Mouse (Mus musculus): ENCODE results near the gene Lrig1.

Lrig1 gene

DNA sequence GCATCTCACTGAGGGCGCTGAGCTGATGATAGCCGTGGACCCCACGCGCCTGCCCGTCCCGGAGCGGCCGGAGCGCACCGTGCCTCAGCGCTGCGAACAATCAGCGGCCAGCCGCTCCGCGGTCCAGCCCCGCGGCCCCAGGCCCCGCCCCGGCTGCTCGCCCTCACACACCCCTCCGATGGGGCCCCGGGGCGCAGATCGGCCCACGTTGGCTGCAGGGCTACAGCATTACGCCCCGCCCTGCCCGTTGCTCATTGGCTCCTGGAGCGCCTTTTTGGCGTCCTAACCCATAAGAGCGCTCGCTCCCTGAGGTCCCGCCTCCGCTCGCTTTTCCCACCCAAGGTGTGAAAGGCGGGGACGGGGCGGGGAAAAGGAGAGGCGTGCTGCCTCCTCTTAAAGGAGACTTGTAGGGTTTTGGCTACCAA lies at the start of gene Lrig1:
Lrig1 (minus strand) TSS at position 92 of the 425 bp plus-strand sequence.
- DNase-seq (ENCODE audit: extremely low read depth, insufficient read length, low spot score) = peak; percentile 98

- no peak for DNase-seq (ENCODE audit: extremely low read depth, insufficient read length, low spot score)
These were observed 49.7 kb upstream of the Lrig1 start for GRCm38 (mm10) chr6:94749626-94750025.

DNA sequence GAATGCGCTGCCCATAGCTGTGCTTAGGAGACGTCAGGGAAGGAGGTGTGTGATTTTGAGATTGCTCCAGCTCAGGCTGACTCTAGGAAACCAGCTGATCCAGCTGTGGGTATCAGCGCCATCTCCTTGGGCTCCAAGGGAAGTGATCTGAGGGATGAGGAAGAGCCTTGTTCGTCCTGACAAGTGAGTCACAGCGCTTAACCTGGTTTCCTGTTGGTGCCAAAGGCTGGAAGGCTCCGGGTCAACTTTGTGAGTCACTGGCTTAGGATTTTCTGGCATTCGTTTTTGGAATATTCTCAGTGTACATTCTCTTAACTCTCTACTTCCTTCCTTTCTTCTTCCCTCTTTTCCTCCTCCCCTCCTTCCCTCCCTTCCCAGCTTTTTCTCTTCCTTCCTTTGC lies 48.4 kb upstream of the Lrig1 start:
- peak; percentile 61 for DNase-seq (ENCODE audit: extremely low read depth, insufficient read length, low spot score)

DNA sequence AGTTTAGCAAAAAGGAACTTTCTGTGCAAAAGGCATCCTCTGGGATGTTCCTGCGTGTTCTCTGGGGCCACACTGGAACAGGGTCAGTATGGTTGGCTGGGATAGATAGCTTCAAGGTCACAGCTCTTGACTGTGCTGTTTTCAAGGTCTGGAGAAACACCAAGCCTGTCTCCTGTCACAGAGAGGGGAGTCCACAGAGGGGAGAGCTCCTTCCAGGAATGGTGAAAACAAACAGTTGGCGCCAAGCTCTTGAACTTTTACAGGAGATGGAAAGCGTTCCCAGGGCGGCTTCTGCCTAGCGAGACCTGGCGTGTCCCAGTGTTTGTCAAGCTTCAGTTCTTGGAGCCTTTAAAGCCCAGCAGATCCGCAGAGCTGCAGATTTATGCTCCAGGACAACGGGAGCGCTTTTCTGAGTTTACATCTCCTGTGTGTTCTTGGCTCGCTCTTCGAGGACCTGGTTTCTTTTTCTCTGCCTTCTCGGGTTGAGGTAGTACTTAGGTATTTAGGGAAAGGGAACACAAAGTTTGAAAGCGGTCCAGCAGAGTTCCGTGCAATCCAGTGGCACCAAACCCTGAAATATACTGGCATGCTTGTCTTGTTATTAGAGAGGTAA lies 40.3 kb upstream of the Lrig1 start:
- DNase-seq (ENCODE audit: extremely low read depth, insufficient read length, low spot score) = no peak

- DNase-seq (ENCODE audit: extremely low read depth, insufficient read length, low spot score) = no peak
These were observed 38.7 kb upstream of the Lrig1 start for GRCm38 (mm10) chr6:94738647-94739046.

DNA sequence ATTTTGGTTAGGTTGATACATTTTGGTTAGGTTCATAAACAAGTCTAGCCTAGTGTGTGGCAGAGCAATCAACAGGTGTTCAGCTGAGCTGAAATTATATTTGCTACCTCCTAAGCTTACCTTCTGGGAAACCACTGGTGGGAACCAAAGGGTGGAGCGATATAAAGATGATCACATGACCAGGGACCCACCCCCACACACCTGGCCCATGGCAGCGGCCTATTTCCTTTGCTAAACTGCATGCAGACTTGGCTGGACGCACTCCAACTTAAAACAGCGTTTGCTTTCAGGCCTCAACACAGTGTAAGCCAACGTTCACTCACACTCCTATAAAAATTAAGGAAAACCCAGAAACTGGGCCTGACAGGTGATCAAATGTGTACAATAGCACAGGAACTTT lies 33.9 kb upstream of the Lrig1 start:
- no peak for DNase-seq (ENCODE audit: extremely low read depth, insufficient read length, low spot score)

- DNase-seq (ENCODE audit: extremely low read depth, insufficient read length, low spot score) = no peak
These were observed 29.9 kb upstream of the Lrig1 start for GRCm38 (mm10) chr6:94729847-94730246.

- no peak for DNase-seq (ENCODE audit: extremely low read depth, insufficient read length, low spot score)
These were observed 29.2 kb upstream of the Lrig1 start for GRCm38 (mm10) chr6:94729132-94729531.

DNA sequence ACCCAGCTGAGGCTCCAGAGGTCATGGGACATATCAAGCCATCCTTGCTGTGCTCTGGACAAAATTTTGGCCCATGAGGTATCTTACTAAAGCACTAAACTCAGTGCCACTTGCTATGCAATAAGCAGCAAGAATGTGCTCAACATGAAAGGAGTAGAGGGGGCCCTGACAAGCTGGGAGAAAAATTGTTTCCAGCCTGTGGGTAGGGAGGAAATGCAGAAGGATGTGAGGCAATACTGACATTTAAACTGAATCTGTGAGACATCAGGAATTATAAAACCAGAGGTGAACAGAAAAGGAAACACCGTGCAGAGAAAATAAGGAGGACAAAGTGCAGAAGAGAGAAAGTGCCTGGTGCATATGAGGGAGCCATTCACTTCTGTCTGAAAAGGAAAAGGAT lies 24.7 kb upstream of the Lrig1 start:
- DNase-seq (ENCODE audit: extremely low read depth, insufficient read length, low spot score) = no peak

DNA sequence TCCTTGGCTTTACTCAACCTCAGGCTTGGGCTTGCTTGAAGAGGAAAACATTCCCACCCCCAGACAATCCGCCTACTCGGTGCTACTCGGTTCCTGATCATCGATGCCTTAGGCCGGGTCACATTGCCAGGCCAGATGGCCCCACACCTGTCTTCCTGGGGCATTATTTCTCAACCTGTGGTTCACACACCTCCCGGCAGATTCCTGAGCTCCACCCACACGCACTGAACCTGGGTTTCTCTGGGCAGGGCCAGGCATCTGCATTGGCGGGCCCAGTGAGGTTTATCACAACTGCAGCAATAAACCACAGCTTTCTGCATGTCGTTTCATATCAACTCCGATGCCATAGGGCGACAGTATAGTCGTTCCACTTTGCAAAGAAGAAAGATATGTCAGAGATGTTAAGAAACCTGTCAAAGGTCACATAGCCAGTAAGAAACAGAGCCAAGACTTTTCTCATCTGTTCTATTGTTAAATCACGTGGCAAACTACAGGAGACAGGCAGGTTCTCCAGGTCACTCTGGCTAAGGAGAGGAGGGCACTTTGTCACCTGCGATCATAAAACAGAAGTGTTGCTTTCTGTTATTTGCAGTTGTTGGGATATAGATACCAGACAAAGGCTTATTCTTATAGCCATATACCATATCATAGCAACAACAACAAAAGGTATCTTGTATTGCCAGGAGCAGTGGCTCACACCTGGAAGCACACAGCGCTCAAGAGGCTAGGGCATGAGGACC lies 18.8 kb upstream of the Lrig1 start:
- DNase-seq (ENCODE audit: extremely low read depth, insufficient read length, low spot score) = no peak

DNA sequence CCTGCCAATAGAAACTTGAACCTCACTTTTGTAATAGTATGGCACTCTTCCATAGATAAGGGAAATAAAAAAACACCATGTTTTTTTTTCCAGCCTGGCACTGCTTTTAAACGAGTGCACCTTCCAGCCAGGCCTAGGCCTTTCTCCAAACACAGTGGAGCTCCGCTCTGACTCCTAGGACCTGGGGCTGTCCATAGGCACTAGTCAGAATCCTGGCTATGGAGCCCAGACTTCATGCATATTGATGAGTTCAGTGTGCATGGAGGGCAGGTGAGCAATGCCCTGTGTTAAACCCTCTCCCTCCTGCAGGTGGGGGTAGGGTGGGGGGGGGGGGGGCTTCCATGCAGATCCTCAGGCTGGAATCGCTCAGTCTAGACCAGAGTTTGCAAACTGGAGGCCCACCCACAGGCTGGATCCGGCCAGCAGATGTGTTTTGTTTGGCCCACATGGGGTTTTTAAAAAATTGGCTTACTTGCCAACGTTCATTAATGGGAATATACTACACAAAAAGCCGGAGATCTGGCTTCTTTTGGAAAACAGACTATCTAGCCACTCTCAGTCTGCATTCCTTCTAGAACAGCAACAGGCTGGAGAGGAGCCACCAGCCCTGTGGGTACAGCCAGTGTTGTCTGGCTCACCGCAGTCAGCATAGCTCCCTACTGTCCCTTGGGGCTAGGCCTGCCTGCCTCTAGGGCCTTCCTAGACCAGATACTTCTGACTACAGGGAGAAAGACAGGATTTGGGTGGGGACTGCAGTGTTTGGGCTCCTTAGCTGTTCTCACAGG lies 17.9 kb upstream of the Lrig1 start:
- DNase-seq (ENCODE audit: extremely low read depth, insufficient read length, low spot score) = peak; percentile 73

- no peak for DNase-seq (ENCODE audit: extremely low read depth, insufficient read length, low spot score)
These were observed 15.6 kb upstream of the Lrig1 start for GRCm38 (mm10) chr6:94715645-94715940.

DNA sequence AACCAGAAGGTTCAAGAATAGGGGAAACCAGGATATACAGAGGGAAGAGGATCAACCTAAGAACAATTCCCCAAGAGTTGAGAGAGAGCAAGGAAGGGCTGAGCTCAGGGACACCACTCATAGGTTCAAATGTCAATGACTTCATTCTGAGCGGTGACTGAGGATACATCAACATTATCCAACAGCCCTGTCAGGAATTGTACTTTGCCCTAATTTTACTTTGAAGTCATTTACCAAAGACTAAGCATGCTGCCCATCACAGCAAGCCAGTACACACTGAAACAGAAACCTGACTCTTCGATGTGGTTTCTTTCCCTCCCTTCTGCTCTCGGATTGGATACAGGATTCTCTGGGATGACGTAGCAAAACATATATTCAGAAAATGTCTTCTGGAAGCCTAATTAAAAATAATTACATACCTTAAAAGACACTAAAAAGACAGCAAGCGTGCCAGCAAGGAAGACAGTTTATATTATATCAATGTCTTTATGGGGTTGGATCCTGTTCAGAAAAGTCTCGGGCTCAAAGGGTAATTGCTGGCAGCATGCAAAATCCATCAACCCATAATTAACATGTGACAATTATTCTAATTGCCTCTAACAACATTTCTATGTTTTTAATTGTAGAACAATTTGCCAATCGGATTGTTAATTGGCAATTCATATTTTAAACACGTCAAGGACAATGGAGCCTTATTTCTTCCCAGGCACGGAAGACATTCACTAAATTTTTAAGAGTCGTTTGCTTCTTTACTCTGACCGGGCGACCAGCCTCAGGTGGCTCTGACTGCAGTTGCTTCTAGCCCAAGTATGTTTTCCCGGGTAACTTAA lies 15.1 kb upstream of the Lrig1 start:
- DNase-seq (ENCODE audit: extremely low read depth, insufficient read length, low spot score) = no peak

DNA sequence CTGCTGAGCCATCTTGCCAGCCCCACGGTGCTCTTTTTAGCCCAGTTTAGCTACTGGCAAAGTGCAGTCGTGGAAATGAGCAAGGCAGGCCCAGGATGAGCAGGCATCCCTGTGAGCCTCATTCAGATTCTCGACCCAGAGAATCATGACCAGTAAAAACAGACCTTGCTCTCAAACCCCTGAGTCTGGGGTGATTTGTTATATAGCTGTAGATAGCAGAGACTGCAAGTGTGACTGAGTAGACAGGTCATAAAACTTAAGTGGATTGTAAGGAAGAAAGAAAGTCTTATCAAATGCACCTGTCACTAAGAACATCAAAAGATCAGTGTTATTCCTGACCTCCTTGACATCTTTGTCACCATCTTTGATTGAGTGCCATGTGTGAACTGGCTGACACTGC lies 9.9 kb upstream of the Lrig1 start:
- DNase-seq (ENCODE audit: extremely low read depth, insufficient read length, low spot score) = no peak

DNA sequence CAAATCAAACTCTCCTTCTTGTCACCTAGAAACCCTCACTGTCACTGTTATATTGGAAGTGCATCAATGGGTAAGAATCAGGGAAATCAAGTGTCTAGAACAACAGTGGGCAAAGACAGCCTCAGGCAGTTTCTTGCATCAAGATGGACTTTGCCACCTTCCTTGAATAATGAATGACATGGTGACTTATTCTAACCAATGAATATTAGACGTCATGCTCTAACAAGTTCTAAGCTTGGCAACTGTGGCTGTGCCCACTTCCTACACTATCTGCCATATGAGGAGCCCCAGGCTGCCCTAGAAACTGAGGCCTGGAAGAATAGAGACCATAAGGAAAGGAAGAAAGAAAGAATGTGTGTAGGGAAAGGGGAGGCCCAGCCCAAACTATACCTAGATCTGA lies 9.2 kb upstream of the Lrig1 start:
- DNase-seq (ENCODE audit: extremely low read depth, insufficient read length, low spot score) = no peak

DNA sequence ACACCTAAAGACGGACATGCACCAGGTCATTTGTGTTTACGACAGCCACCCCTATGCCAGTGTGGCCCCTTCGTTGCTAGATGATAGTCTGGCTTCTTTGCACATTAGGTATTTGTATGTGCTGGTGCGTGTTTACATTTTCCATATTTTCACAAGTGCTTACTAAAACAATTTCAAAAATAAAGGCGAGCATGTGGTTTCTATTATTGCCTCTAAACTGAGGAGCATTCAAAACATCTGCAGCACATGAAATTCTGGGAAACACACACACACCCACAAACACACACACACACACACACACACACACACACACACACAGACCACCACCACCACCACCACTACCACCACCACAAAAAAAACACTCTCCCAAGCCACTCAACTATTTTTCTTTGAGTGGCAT lies 7.3 kb upstream of the Lrig1 start:
- no peak for DNase-seq (ENCODE audit: extremely low read depth, insufficient read length, low spot score)

DNA sequence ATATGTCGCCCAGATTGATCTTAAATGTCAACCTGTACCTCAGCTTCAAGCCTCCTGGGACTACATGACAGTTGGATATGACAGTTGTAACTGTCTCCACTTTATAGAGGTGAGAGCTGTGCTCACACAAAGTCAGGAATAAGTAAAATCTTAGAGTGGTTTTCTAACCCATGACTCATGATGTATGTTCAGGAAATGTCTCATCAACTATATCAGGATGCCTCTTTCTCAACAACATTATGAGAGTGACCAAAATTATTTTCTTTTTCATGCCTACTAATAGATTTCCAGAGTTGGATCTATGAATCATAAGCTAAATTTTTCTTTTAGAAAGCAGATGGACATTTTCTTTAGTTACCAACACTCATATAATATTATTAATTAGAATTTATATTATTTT lies 6.0 kb upstream of the Lrig1 start:
- peak; percentile 38 for DNase-seq (ENCODE audit: extremely low read depth, insufficient read length, low spot score)

- DNase-seq (ENCODE audit: extremely low read depth, insufficient read length, low spot score) = no peak
These were observed 3.0 kb upstream of the Lrig1 start for GRCm38 (mm10) chr6:94702993-94703392.

GRCm38 (mm10) chr6:94701071-94701470 lies 1.1 kb upstream of the Lrig1 start:
- DNase-seq (ENCODE audit: extremely low read depth, insufficient read length, low spot score) = peak; percentile 39

- peak; percentile 48 for DNase-seq (ENCODE audit: extremely low read depth, insufficient read length, low spot score)
These were observed 654 bp upstream of the Lrig1 start for GRCm38 (mm10) chr6:94700612-94701011.

Measured in 3134 (cell line).